Mouse (Mus musculus) hindbrain, embryonic 15.5 days (tissue): ENCODE measurements around the gene Polr2g. TPM values are rescaled to one million over a fixed set of nuclear protein-coding genes. Genes with fewer than 3 reads are reported as not detected.

Experiments used
- ATAC-seq: fragments of 200-750 bp; cut with Nextera tagmentation; 2 replicates; pipeline ENCODE4 v1.8.0; 2017; ENCODE audit warnings: low read depth, moderate number of reproducible peaks, moderate TSS enrichment; ENCODE audit not compliant: low FRiP score
- H3K27ac ChIP-seq: fragments of 300-500 bp; sonication (generic); replicated peaks from 2 replicates; pipeline ENCODE4 v1.5.1; 2015; ENCODE audit warnings: mild to moderate bottlenecking, inconsistent platforms
- H3K27me3 ChIP-seq: fragments of 300-500 bp; sonication (generic); 2 replicates; pipeline ENCODE4 v1.6.1; 2015; ENCODE audit warnings: control low read depth, inconsistent platforms
- H3K36me3 ChIP-seq: fragments of 300-500 bp; sonication (generic); 2 replicates; pipeline ENCODE4 v1.6.1; 2015; ENCODE audit warnings: control low read depth, inconsistent platforms
- H3K4me1 ChIP-seq: fragments of 300-500 bp; sonication (generic); replicated peaks from 2 replicates; pipeline ENCODE4 v1.6.1; 2015; ENCODE audit warnings: control low read depth, inconsistent platforms
- H3K4me2 ChIP-seq: fragments of 300-500 bp; sonication (generic); 2 replicates; pipeline ENCODE4 v1.6.1; 2015; ENCODE audit warnings: moderate library complexity, mild to moderate bottlenecking, inconsistent platforms
- H3K4me3 ChIP-seq: fragments of 300-500 bp; sonication (generic); 2 replicates; pipeline ENCODE4 v1.5.1; 2015; ENCODE audit warnings: mild to moderate bottlenecking, inconsistent platforms
- H3K9ac ChIP-seq: fragments of 300-500 bp; sonication (generic); 2 replicates; pipeline ENCODE4 v1.6.1; 2015; ENCODE audit warnings: inconsistent platforms
- H3K9me3 ChIP-seq: fragments of 300-500 bp; sonication (generic); 2 replicates; pipeline ENCODE4 v1.6.1; 2016; ENCODE audit warnings: control low read depth, inconsistent platforms
- WGBS: fragments of 180-500 bp; shearing (Covaris S2); methylation state at CpG from one replicate; pipeline ENCODE4 v1.1.7; 2015; 5-methylcytosine and 5-hydroxymethylcytosine counted together
- polyA plus RNA-seq: library from polyadenylated mRNA; unstranded; fragments of >200 nt; fragmentation: Nextera tagmentation; extraction: Ambion mirVana; gene quantifications from 2 replicates; pipeline ENCODE4 v1.2.1, GENCODE M21; 2015

Gene Polr2g
- polyA plus RNA-seq, 1 experiment from 2014 or later = 133 TPM

GRCm38 (mm10) chr19:8806810-8807209 is 8.4 kb upstream of the Polr2g start:
- Histone ChIP-seq H3K4me3 (no peak overlapping the region), H3K9me3 (no peaks in the 10 kb centered on the region), H3K4me2 (no peak overlapping the region), H3K27ac (no peak overlapping the region), H3K36me3 (peaks cover 51% of the 10 kb centered on the region), H3K27me3 (no peaks in the 10 kb centered on the region), H3K9ac (no peak overlapping the region), H3K4me1 (peaks cover 13% of the 10 kb centered on the region)
- WGBS = 95% methylated on average over 5 of the region's 5 CpGs
- ATAC-seq = no peak

GRCm38 (mm10) chr19:8803879-8804660 is 5.7 kb upstream of the Polr2g start:
- H3K27ac ChIP-seq = no peak overlapping the region
- H3K4me2 ChIP-seq = no peak overlapping the region
- H3K4me3 ChIP-seq = no peak overlapping the region
- peaks cover 16% of the 10 kb centered on the region for H3K4me1 ChIP-seq
- H3K36me3 ChIP-seq = peaks cover 34% of the 10 kb centered on the region
- no peaks in the 10 kb centered on the region for H3K27me3 ChIP-seq
- H3K9ac ChIP-seq = no peak overlapping the region
- 93% methylated on average over 11 of the region's 11 CpGs for WGBS
- no peaks in the 10 kb centered on the region for H3K9me3 ChIP-seq
- ATAC-seq = no peak

GRCm38 (mm10) chr19:8803204-8803780 is 4.9 kb upstream of the Polr2g start:
- Histone ChIP-seq H3K27ac (peak overlapping the region; percentile 92; the same call in 1 of the 2 replicates), H3K4me1 (peaks cover 16% of the 10 kb centered on the region), H3K4me2 (peak overlapping the region; percentile 57), H3K9me3 (no peaks in the 10 kb centered on the region), H3K4me3 (peak overlapping the region; percentile 66), H3K36me3 (peaks cover 33% of the 10 kb centered on the region), H3K9ac (no peak overlapping the region), H3K27me3 (no peaks in the 10 kb centered on the region)
- no peak for ATAC-seq
- 89% methylated on average over 9 of the region's 9 CpGs for WGBS

- peak within 1 kb of the TSS; percentile 51 for H3K9ac ChIP-seq
- H3K4me1 ChIP-seq = peaks cover 23% of the 10 kb centered on the region
- no peaks in the 10 kb centered on the region for H3K9me3 ChIP-seq
- peak within 1 kb of the TSS; percentile 92 for H3K27ac ChIP-seq
- peak within 1 kb of the TSS; percentile 57 for H3K4me2 ChIP-seq
- no peaks in the 10 kb centered on the region for H3K27me3 ChIP-seq
- H3K36me3 ChIP-seq = peaks cover 27% of the 10 kb centered on the region
- peak within 1 kb of the TSS; percentile 66 for H3K4me3 ChIP-seq
- WGBS = under 1% methylated on average over 30 of the region's 30 CpGs
- peak; percentile 98 for ATAC-seq
Measured at GRCm38 (mm10) chr19:8802130-8802821, 3.9 kb upstream of the Polr2g start, which contains the start of gene Zbtb3. Gene Zbtb3, plus strand, starts transcription at chr19:8802555.

GRCm38 (mm10) chr19:8798947-8799315 is 554 bp upstream of the Polr2g start:
- peak overlapping the region; percentile 72; the same call in 1 of the 2 replicates for H3K27ac ChIP-seq
- H3K9ac ChIP-seq = 0 out of 2 replicates have a peak overlapping the region, but pooled peaks have one; percentile 72
- ATAC-seq = no peak
- H3K4me1 ChIP-seq = peaks cover 26% of the 10 kb centered on the region
- peak overlapping the region; percentile 71; the same call in 1 of the 2 replicates for H3K4me3 ChIP-seq
- H3K9me3 ChIP-seq = no peaks in the 10 kb centered on the region
- peaks cover 15% of the 10 kb centered on the region for H3K36me3 ChIP-seq
- peak overlapping the region; percentile 83 for H3K4me2 ChIP-seq
- H3K27me3 ChIP-seq = no peaks in the 10 kb centered on the region

- Histone ChIP-seq H3K9me3 (no peaks in the 10 kb centered on the region), H3K27me3 (no peaks in the 10 kb centered on the region), H3K4me2 (no peak overlapping the region), H3K36me3 (peaks cover 34% of the 10 kb centered on the region), H3K9ac (no peak overlapping the region), H3K27ac (no peak overlapping the region), H3K4me3 (no peak overlapping the region), H3K4me1 (peaks cover 9% of the 10 kb centered on the region)
- 85% methylated on average over 7 of the region's 7 CpGs for WGBS
- no peak for ATAC-seq
Measured at GRCm38 (mm10) chr19:8790171-8790570, 8.2 kb downstream of the Polr2g start.

GRCm38 (mm10) chr19:8789171-8789570 is 9.2 kb downstream of the Polr2g start:
- Histone ChIP-seq H3K27me3 (no peaks in the 10 kb centered on the region), H3K4me2 (no peak overlapping the region), H3K9me3 (no peaks in the 10 kb centered on the region), H3K27ac (no peak overlapping the region), H3K36me3 (peaks cover 24% of the 10 kb centered on the region), H3K9ac (no peak overlapping the region), H3K4me3 (no peak overlapping the region), H3K4me1 (peaks cover 13% of the 10 kb centered on the region)
- 52% methylated on average over 1 of the region's 1 CpGs for WGBS
- ATAC-seq = no peak

GRCm38 (mm10) chr19:8788521-8788920 is 9.9 kb downstream of the Polr2g start:
- Histone ChIP-seq H3K4me2 (no peak overlapping the region), H3K27ac (no peak overlapping the region), H3K4me1 (peaks cover 13% of the 10 kb centered on the region), H3K4me3 (no peak overlapping the region), H3K27me3 (no peaks in the 10 kb centered on the region), H3K36me3 (peaks cover 19% of the 10 kb centered on the region), H3K9ac (no peak overlapping the region), H3K9me3 (no peaks in the 10 kb centered on the region)
- ATAC-seq = no peak
- WGBS = 22% methylated on average over 3 of the region's 3 CpGs

GRCm38 (mm10) chr19:8786008-8786781 is 12.2 kb downstream of the Polr2g start, which contains the start of gene Taf6l:
Gene Taf6l, minus strand, starts transcription at chr19:8786417.
- H3K4me1 ChIP-seq = peaks cover 13% of the 10 kb centered on the region
- peaks cover 21% of the 10 kb centered on the region for H3K36me3 ChIP-seq
- H3K4me2 ChIP-seq = peak within 1 kb of the TSS; percentile 59
- H3K4me3 ChIP-seq = peak within 1 kb of the TSS; percentile 78
- peak; percentile 100 for ATAC-seq
- peak within 1 kb of the TSS; percentile 66 for H3K9ac ChIP-seq
- under 1% methylated on average over 32 of the region's 32 CpGs for WGBS
- no peaks in the 10 kb centered on the region for H3K9me3 ChIP-seq
- H3K27me3 ChIP-seq = no peaks in the 10 kb centered on the region
- H3K27ac ChIP-seq = peak within 1 kb of the TSS; percentile 87

GRCm38 (mm10) chr19:8774951-8775421 is 23.4 kb downstream of the Polr2g start:
- ATAC-seq = peak; percentile 12; the same call in 1 of the 2 replicates
- no peaks in the 10 kb centered on the region for H3K9me3 ChIP-seq
- H3K27ac ChIP-seq = peak overlapping the region; percentile 99
- H3K4me2 ChIP-seq = peak overlapping the region; percentile 95
- no peaks in the 10 kb centered on the region for H3K27me3 ChIP-seq
- peak overlapping the region; percentile 68 for H3K4me3 ChIP-seq
- H3K36me3 ChIP-seq = peaks cover 25% of the 10 kb centered on the region
- H3K4me1 ChIP-seq = peaks cover 42% of the 10 kb centered on the region
- H3K9ac ChIP-seq = peak overlapping the region; percentile 84
- 5% methylated on average over 20 of the region's 20 CpGs for WGBS

- H3K27ac ChIP-seq = peak within 1 kb of the TSS; percentile 99
- H3K4me2 ChIP-seq = peak within 1 kb of the TSS; percentile 95
- peak within 1 kb of the TSS; percentile 68 for H3K4me3 ChIP-seq
- peaks cover 28% of the 10 kb centered on the region for H3K36me3 ChIP-seq
- under 1% methylated on average over 64 of the region's 68 CpGs for WGBS
- ATAC-seq = peak; percentile 95
- H3K9me3 ChIP-seq = no peaks in the 10 kb centered on the region
- H3K27me3 ChIP-seq = no peaks in the 10 kb centered on the region
- H3K4me1 ChIP-seq = peaks cover 42% of the 10 kb centered on the region
- peak within 1 kb of the TSS; percentile 84 for H3K9ac ChIP-seq
Measured at GRCm38 (mm10) chr19:8774086-8774835, 24.1 kb downstream of the Polr2g start, which contains the start of gene Tmem179b. Gene Tmem179b, minus strand, starts transcription at chr19:8774467.
